Mouse (Mus musculus): ENCODE data around the gene Mob2.

- TF ChIP-seq POLR2A (IDR thresholded peaks at IDR 0.05; ENCODE audit: insufficient read depth, low read length) (no peak), CTCF (IDR thresholded peaks at IDR 0.05; ENCODE audit: low read depth, low read length) (no peak)
Measured at GRCm38 (mm10) chr7:141988314-141988806, 72.5 kb downstream of the Mob2 start.
